In genomic region chr10:93888935-93889578, GRCm38 (mm10) we compare ENCODE assay signal across 8 mouse cellular contexts. TPM values are rescaled to one million over a fixed set of nuclear protein-coding genes. Genes with fewer than 3 reads are reported as not detected.
DNase-seq lines count a peak whose midpoint lies in the region; ATAC-seq lines count a peak whose summit lies in the region.

No protein-coding gene starts in this region.

- peaks cover 14% of the 10 kb centered on the region for H3K36me3 ChIP-seq in heart, embryonic 16.5 days (ENCODE audit: control insufficient read depth, insufficient read depth)
- peaks cover 12% of the 10 kb centered on the region for H3K36me3 ChIP-seq in midbrain, embryonic 11.5 days (ENCODE audit: control insufficient read depth, insufficient read depth, low read length)

- peak; percentile 2; the same call in 1 of the 2 replicates for ATAC-seq in erythroblast, adult 5-6 weeks (replicated peaks; ENCODE audit: low FRiP score, poor library complexity, severe bottlenecking)
- peak; percentile 52 for ATAC-seq in heart, embryonic 16.5 days (replicated peaks; ENCODE audit: extremely low read depth, insufficient read depth, low FRiP score)
- peak; percentile 75 for ATAC-seq in midbrain, embryonic 11.5 days (ENCODE audit: low FRiP score)

- under 1% methylated on average over 38 of the region's 38 CpGs for WGBS in heart, embryonic 16.5 days
- under 1% methylated on average over 38 of the region's 38 CpGs for WGBS in midbrain, embryonic 11.5 days

- H3K9me3 ChIP-seq in heart, embryonic 16.5 days (replicated peaks; ENCODE audit: control insufficient read depth, low read length): no peaks in the 10 kb centered on the region
- no peaks in the 10 kb centered on the region for H3K9me3 ChIP-seq in midbrain, embryonic 11.5 days (ENCODE audit: control insufficient read depth, low read length)

- no peaks in the 10 kb centered on the region for H3K27me3 ChIP-seq in heart, embryonic 16.5 days (ENCODE audit: control insufficient read depth, insufficient read depth, low read length)
- H3K27me3 ChIP-seq in midbrain, embryonic 11.5 days (ENCODE audit: control insufficient read depth, insufficient read depth, low read length): no peaks in the 10 kb centered on the region

- H3K9ac ChIP-seq in heart, embryonic 16.5 days (ENCODE audit: low read length): peak overlapping the region; percentile 80
- H3K9ac ChIP-seq in midbrain, embryonic 11.5 days (ENCODE audit: low read length): peak overlapping the region; percentile 92

- H3K27ac ChIP-seq in heart, embryonic 16.5 days (ENCODE audit: low read length): peak overlapping the region; percentile 93
- H3K27ac ChIP-seq in midbrain, embryonic 11.5 days (ENCODE audit: low read depth, low read length): peak overlapping the region; percentile 71

- H3K4me1 ChIP-seq in heart, embryonic 16.5 days (ENCODE audit: control insufficient read depth, insufficient read depth, low read length): peaks cover 11% of the 10 kb centered on the region
- H3K4me1 ChIP-seq in midbrain, embryonic 11.5 days (ENCODE audit: control insufficient read depth, insufficient read depth, low read length): peaks cover 8% of the 10 kb centered on the region

- H3K4me2 ChIP-seq in heart, embryonic 16.5 days (ENCODE audit: low read depth, low read length): peak overlapping the region; percentile 82
- peak overlapping the region; percentile 89 for H3K4me2 ChIP-seq in midbrain, embryonic 11.5 days

- peak; percentile 6 to 8 for DNase-seq in kidney, adult 8-10 months
- DNase-seq in kidney, adult 11 months: no peak
- peak; percentile 2 for DNase-seq in T-cell, adult 2 months (ENCODE audit: low spot score)
- DNase-seq in left cerebral cortex, adult 8-10 months (ENCODE audit: low spot score in 2 of 2): peak; percentile 14 to 35
- DNase-seq in midbrain, embryonic 11.5 days (ENCODE audit: low spot score, missing footprints): no peak
- DNase-seq in testis, postnatal 10 days (ENCODE audit: low spot score): peak; percentile 67

- H3K4me3 ChIP-seq in heart, embryonic 16.5 days (ENCODE audit: low read length): peak overlapping the region; percentile 70
- H3K4me3 ChIP-seq in midbrain, embryonic 11.5 days (ENCODE audit: low read depth, low read length): peak overlapping the region; percentile 93

RNA-seq across cellular contexts. Expression of gene Metap2, which starts 7.8 kb away (rescaled TPM):
- 2,780 and 3,362 TPM in 2 replicates for total RNA-seq in erythroblast, adult 5-6 weeks (2015; ENCODE audit: low replicate concordance)
- total RNA-seq in erythroblast, adult 5-6 weeks (2017; ENCODE audit: low replicate concordance): 4,625 and 6,978 TPM in 2 replicates
- 142 and 149 TPM in 2 replicates for polyA plus RNA-seq in heart, embryonic 16.5 days (2015; fragmentation: Nextera tagmentation; extraction: Ambion mirVana)
- total RNA-seq in left cerebral cortex, adult 8-10 months (2022): 100 to 1,000 TPM; 101 to 109 (median 105) TPM
- polyA plus RNA-seq in midbrain, embryonic 11.5 days (2014; fragmentation: Nextera tagmentation; extraction: Ambion mirVana): 243 and 247 TPM in 2 replicates

RNA-seq across cellular contexts. Expression of gene Usp44, which starts 57.7 kb away (rescaled TPM):
- not detected in 2 replicates for total RNA-seq in erythroblast, adult 5-6 weeks (2015; ENCODE audit: low replicate concordance)
- total RNA-seq in erythroblast, adult 5-6 weeks (2017; ENCODE audit: low replicate concordance): 0.28 TPM in 1 of 2 replicates, not detected in the other
- polyA plus RNA-seq in heart, embryonic 16.5 days (2015; fragmentation: Nextera tagmentation; extraction: Ambion mirVana): 0.20 and 0.47 TPM in 2 replicates
- total RNA-seq in left cerebral cortex, adult 8-10 months (2022): not detected
- 19.6 and 19.9 TPM in 2 replicates for polyA plus RNA-seq in midbrain, embryonic 11.5 days (2014; fragmentation: Nextera tagmentation; extraction: Ambion mirVana)

Comparison
In these comparisons a context has a peak if more than half of its experiments do, and no peak if none do; other contexts are left out.
1. DNase-seq: peak in kidney, adult 8-10 months (2 of 2), T-cell, adult 2 months (single experiment), left cerebral cortex, adult 8-10 months (2 of 2) and testis, postnatal 10 days (single experiment); none in kidney, adult 11 months (single experiment) and midbrain, embryonic 11.5 days (single experiment).
2. ATAC-seq: peak in every context shown above with its lines; median percentile 75 in midbrain, embryonic 11.5 days; 52 in heart, embryonic 16.5 days; 2 in erythroblast, adult 5-6 weeks.
3. RNA of gene Metap2, which starts 7.8 kb away (total RNA-seq): 2,780 to 6,978 TPM in erythroblast, adult 5-6 weeks; 101 to 109 TPM in left cerebral cortex, adult 8-10 months; every median in the first group is over 10 times any median in the second.